Mouse (Mus musculus) embryonic facial prominence, embryonic 12.5 days (tissue): ENCODE results near the gene Plrg1. TPM values are rescaled to one million over a fixed set of nuclear protein-coding genes. Genes with fewer than 3 reads are reported as not detected.

ENCODE experiments used
- ATAC-seq: fragments of 200-750 bp; cut with Nextera tagmentation; 2 replicates; pipeline ENCODE4 v1.8.0; 2017; ENCODE audit not compliant: insufficient number of reproducible peaks, insufficient read depth, low FRiP score, low TSS enrichment
- H3K27ac ChIP-seq: fragments of 300-500 bp; sonication (generic); 2 replicates; pipeline ENCODE4 v1.5.1; 2016; ENCODE audit warnings: mild to moderate bottlenecking
- H3K27me3 ChIP-seq: fragments of 300-500 bp; sonication (generic); 2 replicates; pipeline ENCODE4 v1.6.1; 2016; ENCODE audit warnings: mild to moderate bottlenecking, moderate library complexity
- H3K36me3 ChIP-seq: fragments of 300-500 bp; sonication (generic); 2 replicates; pipeline ENCODE4 v1.6.1; 2016; ENCODE audit warnings: mild to moderate bottlenecking
- H3K4me1 ChIP-seq: fragments of 300-500 bp; sonication (generic); 2 replicates; pipeline ENCODE4 v1.6.1; 2016
- H3K4me2 ChIP-seq: fragments of 300-500 bp; sonication (generic); replicated peaks from 2 replicates; pipeline ENCODE4 v1.6.1; 2016; ENCODE audit warnings: mild to moderate bottlenecking, moderate library complexity
- H3K4me3 ChIP-seq: fragments of 300-500 bp; sonication (generic); 2 replicates; pipeline ENCODE4 v1.5.1; 2016; ENCODE audit warnings: mild to moderate bottlenecking
- H3K9ac ChIP-seq: fragments of 300-500 bp; sonication (generic); 2 replicates; pipeline ENCODE4 v1.6.1; 2016; ENCODE audit warnings: mild to moderate bottlenecking, moderate library complexity
- H3K9me3 ChIP-seq: fragments of 300-500 bp; sonication (generic); 2 replicates; pipeline ENCODE4 v1.6.1; 2016; ENCODE audit warnings: mild to moderate bottlenecking, moderate library complexity
- WGBS: fragments of 180-500 bp; shearing (Covaris S2); methylation state at CpG from one replicate; pipeline ENCODE4 v1.1.7; 2016; 5-methylcytosine and 5-hydroxymethylcytosine counted together
- polyA plus RNA-seq: library from polyadenylated mRNA; unstranded; fragments of >200 nt; fragmentation: Nextera tagmentation; extraction: Ambion mirVana; gene quantifications from 2 replicates; pipeline ENCODE4 v1.2.1, GENCODE M21; 2016

Gene Plrg1
- polyA plus RNA-seq: 116 and 118 TPM in 2 replicates

DNA sequence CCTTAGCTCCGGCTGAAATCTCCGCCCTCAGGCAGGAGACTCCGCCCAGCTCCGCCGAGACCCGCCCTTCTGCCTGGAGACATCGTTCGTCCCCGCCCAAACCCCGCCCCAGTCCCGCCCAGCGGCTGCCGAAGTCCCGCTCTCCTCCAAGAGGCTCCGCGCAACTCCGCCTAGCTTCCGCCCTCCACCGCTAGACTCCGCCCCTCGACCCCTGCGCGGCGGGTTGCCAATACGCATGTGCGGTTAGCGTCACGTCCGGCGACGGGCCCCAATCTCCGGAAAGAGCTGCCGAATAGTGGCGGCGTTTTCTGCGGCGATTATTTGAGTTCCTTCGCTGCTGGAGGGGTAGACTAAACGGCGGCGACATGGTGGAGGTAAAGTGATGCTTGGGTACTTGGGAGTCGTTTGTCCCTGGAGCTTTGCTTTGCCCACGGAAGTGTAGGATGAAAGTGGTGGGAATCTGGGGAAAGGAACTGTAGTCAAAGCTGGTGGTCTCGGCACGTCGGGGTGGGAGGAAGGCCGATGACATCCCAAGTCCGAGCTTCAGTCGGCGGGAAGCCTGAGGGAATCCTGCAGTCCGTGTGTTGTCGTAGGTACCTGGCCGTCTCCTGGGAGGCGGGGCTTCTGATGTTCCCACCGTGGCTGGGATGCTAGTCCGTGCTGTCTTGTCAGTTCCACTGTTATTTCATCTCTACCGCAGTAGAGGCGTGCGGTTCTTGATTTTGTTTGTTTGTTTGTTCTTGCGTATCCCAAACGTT, at the start of gene Plrg1:
Plrg1 (plus strand) TSS at position 242 of the 758 bp plus-strand sequence.
- H3K4me2 ChIP-seq: peak within 1 kb of the TSS; percentile 81
- peaks cover 8% of the 10 kb centered on the region for H3K4me1 ChIP-seq
- no peaks in the 10 kb centered on the region for H3K27me3 ChIP-seq
- peak within 1 kb of the TSS; percentile 69 for H3K9ac ChIP-seq
- H3K27ac ChIP-seq: peak within 1 kb of the TSS; percentile 69; the same call in 1 of the 2 replicates
- WGBS: under 1% methylated on average over 56 of the region's 61 CpGs
- H3K36me3 ChIP-seq: peaks cover 26% of the 10 kb centered on the region
- peak; percentile 96 for ATAC-seq
- peak within 1 kb of the TSS; percentile 85 for H3K4me3 ChIP-seq
- H3K9me3 ChIP-seq: no peaks in the 10 kb centered on the region

- Histone ChIP-seq H3K27ac (no peak within 1 kb of the TSS), H3K4me3 (no peak within 1 kb of the TSS), H3K36me3 (no peaks in the 10 kb centered on the region), H3K9me3 (no peaks in the 10 kb centered on the region), H3K4me1 (no peaks in the 10 kb centered on the region), H3K9ac (no peak within 1 kb of the TSS), H3K27me3 (no peaks in the 10 kb centered on the region), H3K4me2 (no peak within 1 kb of the TSS)
- no peak for ATAC-seq
- 45% methylated on average over 7 of the region's 7 CpGs for WGBS
These were observed 47.8 kb upstream of the Plrg1 start, which contains the start of gene Fgg for GRCm38 (mm10) chr3:83007557-83007956. Gene Fgg (plus strand): TSS chr3:83007724.

DNA sequence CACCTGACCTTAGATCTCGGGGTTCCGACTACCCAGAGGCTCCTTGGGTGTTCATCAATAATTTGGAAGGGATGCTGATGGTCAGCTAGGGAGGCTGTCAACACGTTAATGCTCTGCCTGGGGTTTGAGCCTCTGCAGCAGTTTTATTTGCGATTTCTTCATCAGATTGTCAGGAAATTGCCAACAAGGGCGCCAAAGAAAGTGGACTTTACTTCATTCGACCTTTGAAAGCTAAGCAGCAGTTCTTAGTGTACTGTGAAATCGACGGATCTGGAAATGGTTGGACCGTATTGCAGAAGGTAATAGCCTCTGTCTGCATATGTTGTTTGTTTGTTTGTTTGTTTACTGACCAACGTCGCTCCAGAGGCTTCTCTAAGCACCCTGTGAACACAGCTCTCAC, 45.0 kb upstream of the Plrg1 start:
- ATAC-seq: no peak
- WGBS: 85% methylated on average over 11 of the region's 11 CpGs

DNA sequence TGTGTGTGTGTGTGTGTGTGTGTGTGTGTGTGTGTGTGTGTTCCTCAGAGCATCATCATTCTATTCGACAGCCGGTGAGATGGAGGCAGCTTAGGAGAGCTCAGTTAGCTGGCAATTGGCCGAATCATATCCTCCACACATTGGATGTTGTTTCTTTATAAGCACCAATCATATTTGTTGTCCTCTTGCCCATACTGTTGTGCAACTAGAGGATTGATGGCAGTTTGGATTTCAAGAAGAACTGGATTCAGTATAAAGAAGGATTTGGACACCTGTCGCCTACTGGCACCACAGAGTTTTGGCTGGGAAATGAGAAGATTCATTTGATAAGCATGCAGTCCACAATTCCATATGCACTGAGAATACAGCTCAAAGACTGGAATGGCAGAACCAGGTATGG, 44.2 kb upstream of the Plrg1 start:
- H3K4me3 ChIP-seq: no peak overlapping the region
- no peaks in the 10 kb centered on the region for H3K9me3 ChIP-seq
- no peak overlapping the region for H3K27ac ChIP-seq
- no peak overlapping the region for H3K9ac ChIP-seq
- no peaks in the 10 kb centered on the region for H3K36me3 ChIP-seq
- no peak overlapping the region for H3K4me2 ChIP-seq
- no peaks in the 10 kb centered on the region for H3K4me1 ChIP-seq
- 88% methylated on average over 4 of the region's 4 CpGs for whole genome bisulfite sequencing
- no peak for ATAC-seq
- H3K27me3 ChIP-seq: no peaks in the 10 kb centered on the region

More for the DNA sequence above, 45.0 kb upstream of the Plrg1 start:
- Histone ChIP-seq H3K27me3 (no peaks in the 10 kb centered on the region), H3K4me2 (no peak overlapping the region), H3K4me1 (no peaks in the 10 kb centered on the region), H3K36me3 (no peaks in the 10 kb centered on the region), H3K9me3 (no peaks in the 10 kb centered on the region), H3K9ac (no peak overlapping the region), H3K4me3 (no peak overlapping the region), H3K27ac (no peak overlapping the region)

DNA sequence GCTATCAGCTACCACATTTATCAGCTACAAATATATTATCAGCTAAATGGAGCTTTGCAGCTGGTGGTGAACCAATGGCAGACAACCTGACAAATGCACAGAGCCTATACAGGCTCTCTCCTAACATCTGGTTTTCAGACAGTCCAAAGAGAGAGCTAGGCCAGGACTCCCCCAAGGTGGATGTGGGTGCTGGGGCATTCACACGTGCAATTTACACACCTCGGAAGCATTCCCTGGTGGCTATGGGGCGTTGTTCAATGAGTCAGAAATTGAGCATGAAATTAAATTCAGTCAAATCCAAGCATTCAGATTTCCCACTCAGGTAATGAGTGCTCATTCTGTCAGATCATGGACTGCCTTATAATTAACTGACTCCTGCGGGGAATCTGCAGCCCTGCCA, 43.8 kb upstream of the Plrg1 start:
- H3K9me3 ChIP-seq: no peaks in the 10 kb centered on the region

DNA sequence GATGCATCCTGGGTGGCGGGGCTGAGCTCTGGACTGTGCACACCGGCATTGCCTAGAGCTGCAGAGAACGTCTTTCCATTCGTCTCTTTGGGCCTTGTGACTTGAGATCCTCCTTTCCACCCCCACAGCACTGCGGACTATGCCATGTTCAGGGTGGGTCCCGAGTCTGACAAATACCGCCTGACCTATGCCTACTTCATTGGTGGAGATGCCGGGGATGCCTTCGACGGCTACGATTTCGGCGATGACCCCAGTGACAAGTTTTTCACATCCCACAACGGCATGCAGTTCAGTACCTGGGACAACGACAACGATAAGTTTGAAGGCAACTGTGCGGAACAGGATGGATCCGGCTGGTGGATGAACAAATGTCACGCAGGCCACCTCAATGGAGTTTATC, 42.7 kb upstream of the Plrg1 start:
- H3K36me3 ChIP-seq: no peaks in the 10 kb centered on the region
- 93% methylated on average over 19 of the region's 19 CpGs for WGBS
- no peak overlapping the region for H3K27ac ChIP-seq
- no peak overlapping the region for H3K9ac ChIP-seq
- no peaks in the 10 kb centered on the region for H3K4me1 ChIP-seq
- H3K27me3 ChIP-seq: no peaks in the 10 kb centered on the region
- H3K4me3 ChIP-seq: no peak overlapping the region
- no peak overlapping the region for H3K4me2 ChIP-seq
- ATAC-seq: no peak
- H3K9me3 ChIP-seq: no peaks in the 10 kb centered on the region

More for the DNA sequence above, 43.8 kb upstream of the Plrg1 start:
- WGBS: 61% methylated on average over 4 of the region's 4 CpGs
- Histone ChIP-seq H3K36me3 (no peaks in the 10 kb centered on the region), H3K4me3 (no peak overlapping the region), H3K4me1 (no peaks in the 10 kb centered on the region), H3K27ac (no peak overlapping the region), H3K9ac (no peak overlapping the region), H3K27me3 (no peaks in the 10 kb centered on the region), H3K4me2 (no peak overlapping the region)
- ATAC-seq: no peak

- Histone ChIP-seq H3K36me3 (no peaks in the 10 kb centered on the region), H3K4me3 (no peak overlapping the region), H3K9me3 (no peaks in the 10 kb centered on the region), H3K4me1 (no peaks in the 10 kb centered on the region), H3K27ac (no peak overlapping the region), H3K4me2 (no peak overlapping the region), H3K27me3 (no peaks in the 10 kb centered on the region), H3K9ac (no peak overlapping the region)
- WGBS: 83% methylated on average over 10 of the region's 10 CpGs
- no peak for ATAC-seq
These were observed 41.4 kb upstream of the Plrg1 start for GRCm38 (mm10) chr3:83013951-83014350.

DNA sequence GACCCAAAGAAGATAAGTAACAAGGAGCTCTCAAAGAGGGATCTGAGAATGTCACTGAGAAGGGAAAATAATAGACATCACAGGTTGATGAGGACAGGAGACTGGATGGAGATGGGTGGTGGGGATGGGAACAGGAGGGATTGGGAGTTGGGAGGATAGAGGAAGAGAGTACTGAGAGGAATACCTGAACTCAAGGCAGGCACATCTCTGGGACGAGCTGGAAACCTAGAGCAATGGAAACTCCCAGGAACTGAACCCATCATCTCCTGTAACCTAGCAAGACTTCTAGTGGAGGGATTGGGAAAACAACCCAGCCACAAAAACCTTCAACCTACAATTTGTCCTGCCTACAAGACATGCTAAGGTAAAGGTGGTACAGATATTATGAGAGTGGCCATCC, 39.1 kb upstream of the Plrg1 start:
- Histone ChIP-seq H3K36me3 (no peaks in the 10 kb centered on the region), H3K27ac (no peak overlapping the region), H3K9ac (no peak overlapping the region), H3K4me3 (no peak overlapping the region), H3K27me3 (no peaks in the 10 kb centered on the region), H3K4me1 (no peaks in the 10 kb centered on the region), H3K4me2 (no peak overlapping the region), H3K9me3 (no peaks in the 10 kb centered on the region)
- 67% methylated on average over 1 of the region's 1 CpGs for WGBS
- no peak for ATAC-seq

- 87% methylated on average over 2 of the region's 2 CpGs for WGBS
- Histone ChIP-seq H3K4me2 (no peak overlapping the region), H3K27ac (no peak overlapping the region), H3K4me1 (no peaks in the 10 kb centered on the region), H3K9me3 (no peaks in the 10 kb centered on the region), H3K27me3 (no peaks in the 10 kb centered on the region), H3K9ac (no peak overlapping the region), H3K4me3 (no peak overlapping the region), H3K36me3 (no peaks in the 10 kb centered on the region)
- ATAC-seq: no peak
These were observed 34.9 kb upstream of the Plrg1 start for GRCm38 (mm10) chr3:83020387-83020786.

DNA sequence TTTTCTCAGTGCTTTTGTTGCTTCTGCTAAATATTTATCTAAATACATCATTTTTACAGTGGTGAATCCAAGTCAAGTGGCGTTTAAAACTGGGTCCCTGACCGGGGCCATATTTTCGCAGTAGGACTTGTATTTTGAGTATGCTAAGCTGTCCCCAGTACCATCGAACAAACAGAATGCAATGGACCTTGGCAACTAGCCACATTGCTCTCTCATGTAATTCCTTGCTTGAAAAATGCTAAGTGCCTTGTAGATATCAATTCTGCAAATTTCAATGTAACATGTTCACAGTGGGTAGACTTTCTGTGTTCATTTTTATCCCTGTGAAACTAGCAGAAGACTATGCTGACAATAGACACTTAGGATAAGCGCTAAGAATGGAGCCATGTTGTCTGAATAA, 34.1 kb upstream of the Plrg1 start:
- 92% methylated on average over 5 of the region's 5 CpGs for WGBS
- Histone ChIP-seq H3K9me3 (no peaks in the 10 kb centered on the region), H3K9ac (no peak overlapping the region), H3K4me2 (no peak overlapping the region), H3K4me3 (no peak overlapping the region), H3K27ac (no peak overlapping the region), H3K36me3 (no peaks in the 10 kb centered on the region), H3K4me1 (no peaks in the 10 kb centered on the region), H3K27me3 (no peaks in the 10 kb centered on the region)
- ATAC-seq: no peak

- Histone ChIP-seq H3K4me3 (no peak overlapping the region), H3K9ac (no peak overlapping the region), H3K27ac (no peak overlapping the region), H3K9me3 (no peaks in the 10 kb centered on the region), H3K4me2 (no peak overlapping the region), H3K27me3 (no peaks in the 10 kb centered on the region), H3K36me3 (no peaks in the 10 kb centered on the region), H3K4me1 (no peaks in the 10 kb centered on the region)
- ATAC-seq: no peak
- WGBS: 71% methylated on average over 6 of the region's 6 CpGs
These were observed 30.3 kb upstream of the Plrg1 start for GRCm38 (mm10) chr3:83025036-83025435.

- WGBS: 75% methylated on average over 9 of the region's 9 CpGs
- no peaks in the 10 kb centered on the region for H3K4me1 ChIP-seq
- no peak within 1 kb of the TSS for H3K4me3 ChIP-seq
- no peak for ATAC-seq
- H3K27me3 ChIP-seq: no peaks in the 10 kb centered on the region
- no peak within 1 kb of the TSS for H3K27ac ChIP-seq
- no peak within 1 kb of the TSS for H3K4me2 ChIP-seq
- H3K9ac ChIP-seq: no peak within 1 kb of the TSS
- H3K9me3 ChIP-seq: no peaks in the 10 kb centered on the region
- no peaks in the 10 kb centered on the region for H3K36me3 ChIP-seq
These were observed 29.6 kb upstream of the Plrg1 start, which contains the start of gene Fga for GRCm38 (mm10) chr3:83025475-83026301. Gene Fga (plus strand): TSS chr3:83026076.
